Mouse (Mus musculus) c-Kit-negative CD71-positive TER-119-positive erythroid progenitor cells, embryonic 14.5 days (primary cell): ENCODE results near the gene Eva1b.

ENCODE experiments used
- DNase-seq: peaks from one replicate; pipeline ENCODE4 v3.0.0-alpha.2; 2013; ENCODE audit warnings: low read depth, low spot score

Eva1b gene

DNA sequence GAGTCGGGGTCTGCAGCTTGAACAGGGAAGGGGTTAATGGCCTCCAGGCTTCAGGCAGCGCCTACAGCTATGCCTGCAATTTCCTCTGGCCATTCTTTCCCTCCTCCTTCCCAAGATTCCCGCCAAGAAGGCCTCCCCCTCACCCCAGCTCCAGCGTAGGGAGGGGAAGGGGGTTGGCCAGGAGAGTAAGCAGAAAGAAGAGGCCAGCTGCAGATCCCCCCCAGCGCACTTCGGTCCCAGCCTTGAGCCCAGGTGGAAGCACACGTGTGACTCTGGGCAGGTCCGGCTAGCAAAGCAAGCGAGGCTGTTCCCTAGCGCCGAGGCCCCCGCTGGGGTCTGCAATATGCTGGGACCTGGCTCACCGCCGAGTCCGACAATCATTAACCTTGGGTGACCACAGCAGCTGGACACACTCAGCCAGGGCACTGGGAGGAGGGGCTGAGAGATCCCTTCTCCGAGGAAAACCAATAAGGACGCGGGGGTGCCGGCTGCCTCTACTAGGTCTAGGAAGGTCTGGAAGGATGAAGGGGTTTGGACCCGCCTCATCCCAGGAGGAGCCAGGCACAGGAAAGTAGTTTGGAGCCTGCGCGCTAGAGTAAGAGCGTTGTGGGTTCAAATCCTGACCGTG is at the start of gene Eva1b:
TSS of gene Eva1b (plus strand) at position 212 of the 628 bp plus-strand sequence.
- DNase-seq: no peak

- DNase-seq: peak; percentile 28
These were observed 48.2 kb upstream of the Eva1b start for GRCm38 (mm10) chr4:126099365-126099764.

GRCm38 (mm10) chr4:126100764-126101163 is 46.8 kb upstream of the Eva1b start:
- no peak for DNase-seq

GRCm38 (mm10) chr4:126102061-126102841 is 45.3 kb upstream of the Eva1b start:
- DNase-seq: peak; percentile 65

DNA sequence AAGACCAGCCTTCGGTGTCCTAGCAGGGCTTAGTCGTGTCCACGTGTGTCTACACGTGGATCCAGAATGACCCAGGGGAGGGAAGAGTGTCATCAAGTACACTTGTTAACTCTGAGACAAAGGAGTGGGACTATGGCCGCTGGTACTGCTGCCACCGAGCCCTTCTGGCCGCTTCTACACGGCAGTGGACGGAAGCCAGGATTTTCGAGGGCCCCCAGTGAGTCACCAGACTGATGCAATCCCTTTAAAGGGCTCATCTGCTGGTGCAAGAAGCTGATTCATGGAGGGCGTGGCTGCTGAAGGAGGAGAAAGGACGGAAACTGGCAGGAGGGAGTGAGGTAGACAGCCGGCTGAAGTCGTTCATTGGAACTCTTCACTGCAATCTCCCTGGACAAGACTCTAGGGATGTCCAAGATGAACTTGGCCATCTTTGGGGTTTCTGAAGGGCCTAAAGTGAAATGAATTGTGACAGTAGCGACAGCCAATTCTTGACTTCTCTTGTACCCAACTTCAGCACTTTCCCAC is 44.4 kb upstream of the Eva1b start:
- peak; percentile 92 for DNase-seq

- DNase-seq: peak; percentile 96
These were observed 43.9 kb upstream of the Eva1b start, which contains the start of gene Stk40 for GRCm38 (mm10) chr4:126103590-126104068. Gene Stk40, plus strand, starts transcription at chr4:126103957.

DNA sequence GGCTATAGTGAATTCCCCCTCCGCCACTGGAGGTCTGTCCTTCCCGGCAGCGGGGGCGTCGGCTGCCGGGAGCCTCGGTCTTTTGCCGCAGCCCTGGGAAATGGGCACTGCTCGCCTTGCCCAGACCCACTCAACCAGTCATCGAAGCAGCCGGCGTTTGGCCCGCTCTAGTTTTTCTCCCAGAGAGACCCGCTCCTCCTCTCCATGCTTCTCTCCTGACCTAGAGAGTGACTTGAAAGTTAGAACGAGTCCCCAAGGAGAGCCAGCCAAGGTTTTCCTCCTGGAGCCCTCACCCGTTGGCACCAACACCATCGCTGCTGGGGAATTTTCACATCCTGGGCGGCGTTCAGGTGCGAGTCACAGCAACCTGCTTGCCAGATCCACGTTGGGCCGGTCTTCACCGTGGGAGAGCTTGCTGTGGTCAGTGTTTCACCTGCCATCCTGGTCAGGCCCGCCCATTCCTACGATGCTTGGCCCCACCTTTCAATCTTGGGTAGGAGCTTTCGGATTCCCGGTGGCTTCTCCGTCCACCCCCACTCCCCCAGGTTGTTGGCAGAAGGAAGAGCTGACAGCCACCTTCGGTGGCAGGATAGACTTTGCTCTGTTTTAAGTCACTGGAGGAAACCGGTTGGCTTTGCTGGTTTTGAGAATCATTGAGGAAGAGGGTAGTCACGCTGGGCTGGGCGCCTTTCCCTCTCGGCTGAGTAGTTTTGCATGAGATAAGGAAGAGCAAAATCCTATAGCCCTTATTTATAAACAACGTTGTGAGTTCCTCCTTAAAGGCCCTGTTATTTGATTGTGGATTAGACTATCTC is 43.1 kb upstream of the Eva1b start:
- peak; percentile 29 for DNase-seq

DNA sequence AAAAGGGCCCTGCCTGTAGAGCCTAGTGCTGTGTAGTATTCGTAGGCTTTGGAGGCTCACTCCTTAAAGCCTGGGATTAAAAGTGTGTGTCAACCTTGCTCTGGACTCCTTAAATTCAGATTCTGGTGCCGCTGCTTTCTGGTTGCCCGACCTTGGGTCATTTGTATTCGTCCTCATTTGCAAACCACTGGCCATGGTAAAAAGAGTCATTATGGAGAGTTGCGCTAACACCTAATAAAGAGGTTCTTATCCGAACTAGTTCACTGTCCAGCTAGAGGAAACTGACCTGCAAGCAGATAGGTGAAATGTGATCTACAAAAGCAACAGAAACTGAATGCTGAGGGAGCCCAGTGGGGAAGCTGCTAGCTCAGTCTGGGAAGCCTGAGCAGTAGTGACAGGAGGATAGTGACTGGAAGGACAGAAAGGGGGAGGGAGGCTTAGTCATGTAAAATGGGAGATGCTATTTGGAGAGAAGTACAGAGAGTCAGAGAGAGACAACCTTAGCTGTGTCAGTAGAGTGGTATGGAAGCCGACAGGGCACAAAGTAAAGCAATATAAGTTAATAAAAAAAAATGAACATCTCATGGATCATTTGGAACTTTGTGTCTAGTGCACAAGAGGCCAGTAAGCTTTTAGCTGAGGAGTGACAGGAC is 42.3 kb upstream of the Eva1b start:
- DNase-seq: no peak

DNA sequence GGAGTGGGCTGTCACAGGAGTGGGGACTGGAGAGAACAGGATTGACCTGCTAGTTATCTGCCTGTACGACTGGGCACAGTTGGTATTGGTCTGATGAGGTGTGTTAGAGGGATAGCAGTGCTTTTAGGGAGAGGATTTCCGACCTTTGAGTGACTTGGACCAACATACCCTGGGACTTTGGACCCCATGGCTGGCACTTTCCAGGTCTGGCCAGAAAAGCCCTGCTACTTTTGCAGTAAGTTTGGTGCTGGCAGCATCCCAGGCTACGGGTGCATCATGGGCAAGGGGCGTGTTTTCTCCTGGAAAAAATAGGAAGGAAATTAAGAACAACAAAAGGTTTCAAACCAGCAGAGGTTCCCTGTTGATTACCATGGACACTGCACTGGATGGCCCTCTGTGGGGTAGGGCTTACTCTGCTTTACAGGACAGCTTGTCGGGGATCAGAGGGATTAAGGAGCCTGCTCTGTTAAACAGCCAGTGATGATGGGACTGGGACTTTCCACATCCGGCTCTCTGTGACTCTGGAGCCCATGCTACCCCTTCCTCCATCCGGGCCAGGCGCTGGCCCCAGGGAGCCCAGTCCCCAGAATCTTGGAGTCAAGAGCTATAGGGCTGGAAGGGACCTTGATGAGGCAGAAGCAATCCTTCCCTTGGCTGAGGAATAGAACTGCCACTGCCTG is 39.3 kb upstream of the Eva1b start:
- no peak for DNase-seq

GRCm38 (mm10) chr4:126109613-126110373 is 37.8 kb upstream of the Eva1b start:
- DNase-seq: no peak

DNA sequence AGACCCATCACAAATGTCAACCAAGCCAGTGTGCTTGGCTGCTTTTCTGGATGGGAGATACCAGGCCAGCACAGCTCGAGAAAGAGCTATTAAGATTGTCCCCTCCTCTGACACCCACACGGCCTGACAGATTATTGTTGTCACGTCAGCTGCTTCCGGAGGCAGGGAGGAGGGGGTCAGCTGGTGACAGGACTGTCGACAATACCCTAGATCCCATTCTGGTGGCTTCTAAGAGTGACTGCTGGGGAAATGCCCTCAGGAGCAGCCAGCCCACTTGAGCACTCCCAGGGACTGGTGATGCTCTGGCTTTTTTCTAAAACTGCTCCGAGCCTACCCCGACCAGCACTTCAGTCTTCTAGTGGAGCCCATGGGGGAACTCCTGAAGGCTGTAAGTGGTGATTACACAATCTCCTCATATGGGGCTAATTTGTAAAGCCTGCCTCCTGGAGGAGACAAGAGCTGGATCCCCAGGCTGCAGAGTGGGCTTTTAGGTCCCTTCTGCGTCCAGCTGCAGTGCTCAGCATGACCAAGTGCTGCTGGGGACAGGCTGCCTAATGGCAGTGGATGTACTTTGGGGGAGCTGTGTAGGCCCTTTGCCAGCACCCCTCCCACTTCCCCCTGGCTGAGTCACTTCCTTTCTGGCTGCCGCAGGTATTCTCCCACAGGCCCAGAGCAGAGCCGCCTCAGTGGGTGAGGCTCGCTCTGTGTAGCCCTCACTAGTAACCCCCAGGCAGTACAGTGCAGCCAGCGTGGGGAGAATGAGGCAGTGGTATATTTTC is 37.0 kb upstream of the Eva1b start:
- DNase-seq: no peak

DNA sequence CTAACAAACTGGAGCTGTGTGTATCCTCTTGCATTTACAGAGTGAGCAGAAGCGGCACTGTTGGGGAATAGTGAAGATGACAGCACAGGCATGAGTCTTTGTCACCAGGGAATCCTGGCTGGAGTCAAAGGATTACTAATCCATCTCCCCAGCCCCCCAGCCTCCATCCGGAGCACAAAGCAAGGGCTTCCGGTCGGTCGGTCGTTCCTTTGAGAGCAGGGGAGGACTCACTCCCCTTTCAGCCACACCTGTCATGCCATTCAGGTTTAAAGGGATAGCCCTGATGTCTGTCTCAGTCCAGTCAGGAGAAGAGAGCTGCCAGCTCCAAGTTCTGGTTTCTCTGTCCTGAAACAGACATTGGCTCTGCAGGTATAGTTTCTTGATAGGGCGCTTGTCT is 36.4 kb upstream of the Eva1b start:
- DNase-seq: no peak

GRCm38 (mm10) chr4:126113243-126113642 is 34.3 kb upstream of the Eva1b start:
- DNase-seq: no peak

DNA sequence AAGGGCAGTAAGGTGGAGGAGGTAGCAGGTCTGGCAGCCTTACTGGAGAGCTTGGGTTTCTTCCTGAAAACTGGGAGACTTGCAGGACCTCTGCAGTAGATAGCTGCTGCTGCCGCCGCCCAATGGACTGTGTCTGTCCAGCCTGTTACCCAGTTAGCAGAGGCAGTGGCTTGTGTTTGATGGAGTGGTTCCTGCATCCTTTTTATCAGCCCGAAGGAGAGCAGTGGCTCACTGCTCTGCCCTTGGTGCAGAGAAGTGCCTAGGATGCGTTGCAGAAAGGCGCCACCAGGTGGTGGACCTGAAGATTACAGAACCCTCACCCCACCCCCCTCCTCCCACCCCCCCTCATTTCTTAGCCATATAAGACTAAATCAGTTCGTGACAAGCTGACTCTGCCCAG is 33.6 kb upstream of the Eva1b start:
- peak; percentile 22 for DNase-seq

DNA sequence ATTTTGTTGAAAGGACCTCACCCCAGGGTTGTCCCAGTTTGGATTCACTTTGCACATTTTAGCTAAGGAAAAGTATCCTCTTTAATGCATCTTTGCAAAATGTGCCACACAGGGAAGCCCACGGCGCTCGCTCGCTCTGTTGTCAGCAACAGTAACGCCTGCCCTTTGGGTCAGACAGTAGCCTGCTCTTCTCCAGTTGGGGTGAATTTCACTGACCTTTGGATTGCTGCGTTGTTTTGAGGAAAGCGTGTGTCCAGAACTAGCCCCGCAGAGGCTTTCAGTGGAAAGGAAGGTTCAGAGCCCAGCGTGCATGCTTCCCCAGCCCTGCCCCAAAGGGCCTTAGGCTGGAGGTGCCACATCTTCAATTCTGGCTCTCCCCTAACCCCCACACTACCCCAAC is 32.1 kb upstream of the Eva1b start:
- DNase-seq: no peak

DNA sequence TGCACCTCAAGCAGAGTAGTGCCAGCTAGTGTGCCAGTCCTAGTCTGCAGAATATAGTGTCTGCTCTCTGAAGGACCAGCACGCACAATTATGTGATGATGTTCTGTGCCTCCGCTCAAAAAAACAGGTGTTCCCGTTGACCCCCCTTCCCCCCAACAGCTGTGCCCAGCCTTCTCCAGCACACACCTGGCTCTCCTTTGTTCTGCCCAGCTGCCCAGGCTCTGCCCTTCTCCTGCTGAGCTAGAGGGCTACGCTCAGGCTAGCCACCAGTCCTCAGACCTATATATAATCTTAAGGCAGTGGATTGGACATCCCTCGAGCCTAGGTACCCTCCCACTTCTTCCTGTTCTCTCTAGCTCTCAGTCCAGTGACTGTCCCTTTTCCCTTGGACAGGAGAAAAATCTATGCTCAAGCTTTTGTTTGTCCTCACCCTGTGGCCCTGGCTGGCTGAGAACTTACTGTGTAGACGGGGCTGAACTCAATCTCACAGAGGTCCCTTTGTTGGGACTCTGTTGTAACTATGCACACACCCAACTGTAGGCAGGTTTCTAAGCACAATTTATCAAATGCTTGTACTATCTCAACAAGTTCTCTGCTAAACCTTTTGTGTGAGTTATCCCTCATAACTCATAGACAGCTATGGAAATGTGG is 31.5 kb upstream of the Eva1b start:
- no peak for DNase-seq

- no peak for DNase-seq
These were observed 30.4 kb upstream of the Eva1b start for GRCm38 (mm10) chr4:126117116-126117515.

- no peak for DNase-seq
These were observed 28.9 kb upstream of the Eva1b start for GRCm38 (mm10) chr4:126118651-126119050.

DNA sequence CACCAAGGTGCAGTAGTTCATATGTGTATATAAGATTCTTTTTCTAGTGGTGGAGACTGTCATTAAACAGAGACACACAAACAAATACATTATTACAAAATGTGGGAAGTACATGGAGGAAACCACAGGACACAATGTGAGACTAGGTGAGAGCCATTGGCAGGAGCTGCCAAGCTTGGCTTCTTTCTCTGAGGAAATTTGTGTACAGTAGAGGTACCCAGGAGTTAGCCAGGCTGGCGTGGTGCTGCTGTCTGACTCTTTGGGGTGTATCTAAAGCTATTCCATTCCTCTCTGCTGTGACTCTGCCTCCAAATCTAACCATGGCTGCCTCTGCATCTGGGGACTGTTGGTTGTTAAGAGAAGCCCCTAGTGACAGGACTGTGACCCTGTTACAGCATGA is 28.5 kb upstream of the Eva1b start:
- DNase-seq: no peak
